Mouse (Mus musculus) kidney, postnatal 14 days (tissue): ENCODE results near the gene Pip5k1a.
"Not testable (repeated sequence)": the region's sequence is repeated elsewhere in the genome, so short reads cannot be mapped to it uniquely, and the experiment has no call there.

Experiments
- DNase-seq: peaks from one replicate; pipeline ENCODE4 v3.0.0; 2022; ENCODE audit warnings: mixed read lengths

The Pip5k1a gene

DNA sequence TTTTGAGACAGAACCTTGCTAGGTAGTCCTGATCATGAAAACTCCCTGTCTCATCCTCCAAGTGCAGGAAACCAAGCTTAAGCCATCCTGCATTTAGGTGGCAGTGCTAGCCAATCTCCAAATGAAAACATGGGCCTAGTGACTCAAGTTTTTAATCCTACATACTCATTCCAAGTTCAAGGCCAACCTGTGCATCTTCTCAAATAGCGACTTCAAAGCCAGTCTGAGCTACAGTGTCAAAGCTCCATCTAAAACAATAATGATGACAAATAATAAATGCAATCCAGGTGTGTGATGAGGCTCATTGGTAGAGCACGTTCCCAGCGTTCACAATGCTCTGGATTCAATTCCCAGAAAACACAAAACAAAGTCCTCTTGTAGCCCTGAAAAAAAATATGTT lies 65.1 kb downstream of the Pip5k1a start:
- DNase-seq = no peak

GRCm38 (mm10) chr3:95029953-95030352 lies 76.8 kb downstream of the Pip5k1a start:
- DNase-seq = no peak

- DNase-seq = not testable (repeated sequence)
These were observed 77.4 kb downstream of the Pip5k1a start for GRCm38 (mm10) chr3:95029291-95029827.

- no peak for DNase-seq
These were observed 78.1 kb downstream of the Pip5k1a start for GRCm38 (mm10) chr3:95028603-95029002.

- no peak for DNase-seq
These were observed 79.0 kb downstream of the Pip5k1a start for GRCm38 (mm10) chr3:95027701-95028100.

DNA sequence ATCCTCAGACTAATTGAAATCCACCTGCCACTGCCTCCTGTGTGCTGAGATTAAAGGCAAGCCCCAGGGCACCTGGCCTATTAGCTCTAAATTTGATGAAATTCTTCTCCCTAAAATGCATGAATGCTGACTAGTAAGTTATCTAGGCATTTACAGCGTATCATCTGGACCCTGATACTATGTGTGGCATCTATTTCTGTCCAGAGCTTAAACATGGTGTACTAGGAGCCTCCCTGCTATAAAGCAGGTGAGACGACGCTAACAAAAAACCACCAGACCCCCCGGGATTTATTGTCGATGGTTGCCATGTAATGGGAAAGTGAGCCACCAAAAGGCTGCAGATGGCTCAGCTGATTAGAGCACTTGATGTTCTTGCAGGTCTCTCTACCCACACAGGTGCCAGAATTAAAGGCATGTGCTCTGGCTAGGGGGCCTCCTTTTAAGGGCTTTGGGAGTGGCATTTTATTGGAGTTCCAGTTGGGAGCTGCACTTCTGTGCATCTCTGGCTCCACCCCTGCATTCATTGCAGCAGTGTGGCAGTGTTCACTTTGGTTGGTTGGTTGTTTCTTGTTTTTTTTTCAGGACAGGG lies 79.6 kb downstream of the Pip5k1a start:
- no peak for DNase-seq

GRCm38 (mm10) chr3:95025202-95025601 lies 81.5 kb downstream of the Pip5k1a start:
- no peak for DNase-seq

DNA sequence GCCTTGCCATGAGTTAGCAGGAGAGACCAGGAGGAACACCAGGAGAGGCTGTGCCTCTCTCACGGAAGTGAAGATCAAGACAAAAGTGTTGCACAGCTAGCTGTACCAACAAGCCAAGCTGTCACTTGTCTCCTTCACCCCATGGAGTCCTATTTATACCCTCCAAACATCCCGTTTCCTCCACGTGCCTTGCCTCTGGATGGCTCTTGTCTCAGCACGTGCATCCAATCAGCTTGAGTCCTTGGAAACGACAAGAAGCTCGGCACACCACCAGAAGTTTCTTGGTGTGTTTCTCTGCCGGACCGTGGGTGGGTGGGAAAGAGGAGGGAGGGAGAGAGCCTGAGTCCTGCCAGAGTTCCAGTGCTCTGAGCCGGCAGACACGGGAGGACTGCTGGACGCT lies 82.2 kb downstream of the Pip5k1a start:
- DNase-seq = no peak

GRCm38 (mm10) chr3:95020956-95021355 lies 85.8 kb downstream of the Pip5k1a start:
- DNase-seq = not testable (repeated sequence)

DNA sequence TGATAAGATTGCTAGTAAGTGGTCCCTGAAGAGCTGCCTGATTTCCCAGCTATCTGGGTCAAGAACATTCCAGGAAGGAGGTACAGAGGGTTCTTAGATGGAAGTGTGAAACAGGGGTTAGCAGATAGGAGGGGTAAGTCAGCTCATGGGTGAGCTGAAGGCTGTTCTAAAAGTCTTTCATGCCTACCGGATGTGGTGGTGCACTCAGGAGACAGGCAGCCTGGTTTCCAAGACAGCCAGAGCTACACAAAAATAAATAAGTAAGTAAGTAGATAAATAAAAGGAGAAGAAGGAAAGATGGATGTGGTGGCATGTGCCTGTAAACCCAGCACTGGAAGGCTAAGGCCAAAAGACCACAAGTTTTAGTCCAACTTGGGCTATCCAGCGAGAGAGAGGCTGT lies 88.0 kb downstream of the Pip5k1a start:
- no peak for DNase-seq

- DNase-seq = no peak
These were observed 90.1 kb downstream of the Pip5k1a start for GRCm38 (mm10) chr3:95016532-95017056.

GRCm38 (mm10) chr3:95015891-95016531 lies 90.7 kb downstream of the Pip5k1a start:
- DNase-seq = peak; percentile 97

DNA sequence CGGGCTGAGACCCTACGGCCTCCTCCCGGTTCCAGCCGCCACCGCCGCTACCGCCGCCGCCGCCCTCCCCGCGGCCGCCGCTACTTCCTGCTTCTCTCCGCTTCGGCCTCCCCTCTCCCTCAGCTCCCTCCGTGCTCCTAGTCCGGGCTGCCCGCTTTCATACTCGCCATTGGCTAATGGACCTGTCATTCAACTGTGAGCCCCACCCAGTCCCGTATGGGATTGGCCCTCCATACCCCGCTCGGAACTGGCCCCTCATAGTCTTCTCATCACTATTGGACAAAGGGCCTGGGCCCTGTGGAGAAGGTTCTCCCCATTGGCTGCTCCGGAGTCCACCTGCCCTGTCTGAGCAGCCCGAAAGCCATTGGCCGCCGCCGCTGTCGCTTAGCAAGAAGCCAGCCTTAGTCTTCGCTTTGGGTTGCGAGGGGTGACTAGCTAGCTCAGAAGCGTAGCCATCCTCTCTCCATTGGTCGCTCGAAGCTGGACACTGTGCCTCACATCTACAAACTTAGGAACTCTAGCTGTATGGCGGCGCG lies 91.3 kb downstream of the Pip5k1a start, which contains the start of gene Zfp687:
TSS of gene Zfp687 (minus strand) at position 112 of the 536 bp plus-strand sequence.
- DNase-seq = peak; percentile 99

DNA sequence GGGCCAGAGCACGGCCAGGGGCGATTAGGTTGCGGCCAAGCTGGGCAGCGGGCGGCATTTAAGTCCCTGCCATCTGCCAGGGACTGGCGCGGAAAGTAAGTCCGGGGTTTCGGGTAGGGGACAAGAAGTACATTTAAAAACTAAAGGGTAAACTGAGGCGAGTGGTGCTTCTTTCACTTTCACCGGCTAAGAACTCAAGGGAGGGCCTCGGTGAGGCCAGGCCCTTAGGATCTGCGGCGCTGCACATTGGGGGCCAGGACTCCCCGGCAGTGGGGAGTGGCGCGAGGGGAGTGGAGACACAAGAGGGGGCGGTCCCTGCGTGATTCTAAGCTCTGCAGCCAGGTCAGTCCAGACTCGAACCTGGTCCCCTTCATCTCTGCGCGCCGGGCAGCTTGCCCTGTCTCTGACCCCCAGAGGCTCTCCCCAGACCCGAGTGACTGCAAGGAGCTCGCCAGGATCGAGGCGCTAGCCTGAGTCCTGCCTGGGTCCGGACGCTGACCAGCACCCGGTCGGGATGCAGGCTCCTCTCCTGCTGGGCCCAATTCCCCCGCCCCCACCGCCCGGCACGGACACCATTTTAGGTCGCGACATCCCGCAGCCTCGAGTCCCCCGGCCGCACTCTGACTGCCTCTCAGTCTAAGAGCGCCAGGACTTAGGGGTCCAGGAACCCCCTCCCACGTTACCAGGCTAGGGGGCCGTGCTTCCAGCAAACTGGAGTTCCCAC lies 92.1 kb downstream of the Pip5k1a start:
- DNase-seq = peak; percentile 68

DNA sequence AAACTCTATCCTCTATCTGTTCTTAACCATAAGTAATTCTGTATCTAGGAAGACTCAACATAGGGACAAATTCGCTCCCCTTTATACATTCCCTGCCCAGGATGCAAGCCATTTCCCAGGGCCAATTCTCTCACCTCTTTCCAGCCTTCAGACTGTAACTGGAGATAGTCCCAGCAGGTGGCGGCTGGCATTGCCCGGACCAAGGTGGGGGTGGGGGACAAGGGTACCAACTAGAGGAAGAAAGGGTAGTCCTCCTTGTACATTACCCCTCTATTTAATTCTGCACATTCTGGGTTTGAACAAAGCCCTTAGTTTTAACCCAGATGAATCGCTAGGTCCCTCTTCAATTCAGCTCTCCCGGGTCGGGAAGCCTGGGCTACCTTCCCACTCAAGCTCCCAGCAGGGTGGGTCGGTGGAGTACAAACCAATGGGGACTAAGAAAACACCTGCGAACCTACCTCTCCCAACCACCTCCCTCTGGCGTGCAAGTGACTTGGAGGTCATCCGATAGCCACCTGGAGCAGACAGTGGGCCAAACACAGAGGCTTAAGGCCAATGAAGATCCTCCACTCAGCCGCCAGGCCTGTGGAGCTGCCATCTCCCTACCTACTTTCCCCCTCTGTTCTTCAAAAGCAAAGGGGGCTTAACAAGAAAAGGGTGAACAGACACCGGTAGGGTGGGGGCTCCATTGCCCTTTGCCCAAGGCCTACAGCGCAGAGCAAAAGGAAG lies 92.9 kb downstream of the Pip5k1a start:
- no peak for DNase-seq

DNA sequence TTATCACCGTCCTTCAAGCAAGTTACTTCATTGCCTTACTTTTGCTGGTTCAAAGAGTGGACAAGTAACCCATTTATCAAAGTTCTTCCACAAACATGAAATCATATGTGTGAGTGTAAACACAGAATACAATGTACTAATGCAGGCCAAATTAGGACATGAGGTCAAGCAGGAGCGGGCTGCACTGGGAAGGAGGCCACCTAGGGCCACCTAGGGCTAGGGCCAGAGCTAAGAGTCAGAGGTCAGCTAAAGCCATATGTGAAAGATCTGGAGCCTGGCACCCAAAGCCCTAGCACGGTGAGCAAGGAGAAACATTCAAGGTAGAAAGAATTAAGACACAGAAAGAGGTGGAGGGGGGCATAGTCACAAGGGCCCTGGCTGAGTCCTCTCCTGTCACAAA lies 93.7 kb downstream of the Pip5k1a start:
- DNase-seq = no peak

DNA sequence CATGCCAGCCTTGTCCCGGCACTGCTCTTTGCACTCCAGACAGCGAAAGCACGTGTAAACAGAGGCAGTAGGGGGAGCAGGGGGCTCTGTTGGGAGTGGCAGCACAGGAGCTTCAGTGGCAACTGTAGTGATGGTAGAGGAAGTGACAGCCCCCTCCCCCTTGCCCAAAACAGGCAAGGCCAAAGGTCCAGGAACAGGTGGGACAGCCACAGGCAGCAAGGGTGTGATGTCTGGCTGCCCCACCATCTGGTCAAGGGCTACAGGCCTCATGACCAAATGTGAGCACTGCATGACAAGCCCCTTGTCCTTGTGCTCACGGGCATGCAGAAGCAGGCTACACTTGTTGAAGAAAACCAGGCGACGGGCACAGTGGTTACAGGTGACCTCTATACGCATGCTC lies 96.3 kb downstream of the Pip5k1a start:
- no peak for DNase-seq
